Mouse (Mus musculus): ENCODE measurements at regions not wholly inside any gene's neighbourhood (a gene's known extent, or its start where the extent isn't known, plus 50 kb on each side); places are given as distances from the start of the nearest gene placed in this dataset.

DNA sequence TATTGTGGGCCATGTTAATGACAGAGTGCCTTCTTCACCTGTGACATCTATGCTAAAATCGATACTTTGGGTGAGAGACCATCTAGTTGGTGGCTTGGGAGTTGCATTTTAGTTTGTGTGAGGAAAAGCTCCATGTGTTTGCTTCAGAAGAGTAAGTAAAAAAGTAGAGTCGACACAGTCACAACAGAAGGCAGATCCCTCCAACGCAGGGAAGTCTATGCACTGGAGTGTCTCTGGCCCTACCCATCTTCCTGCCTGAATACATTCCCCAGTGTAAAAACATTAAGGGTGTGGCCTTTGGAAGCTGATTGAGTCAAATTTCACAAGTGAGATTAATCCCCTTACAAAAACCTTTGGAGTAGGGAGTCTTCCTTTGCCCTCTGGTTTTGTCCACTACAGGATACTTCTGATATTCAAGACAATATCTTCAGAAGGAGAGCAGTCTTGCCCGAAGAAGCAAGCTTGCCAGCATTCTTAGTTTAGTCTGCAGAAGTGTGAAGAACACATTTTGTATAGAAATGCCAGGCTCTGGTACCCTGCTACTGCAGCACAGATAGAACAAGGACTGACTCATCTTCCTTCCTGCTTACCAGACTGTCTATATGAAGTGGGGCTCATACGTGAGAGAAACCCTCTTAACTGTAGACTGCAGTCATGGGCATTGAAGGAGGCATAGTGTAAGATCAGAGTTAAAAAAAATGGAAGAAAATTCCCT, 79.2 kb downstream of the Cetn3 start:
- no peak for TF ChIP-seq POLR2A (IDR thresholded peaks at IDR 0.05; ENCODE audit: low read depth, low read length)
- no peak for TF ChIP-seq CTCF (IDR thresholded peaks at IDR 0.05; ENCODE audit: extremely low read depth, insufficient read depth, insufficient read length, insufficient replicate concordance)
